Mouse (Mus musculus) stomach, embryonic 14.5 days (tissue): ENCODE results near the gene Zfp553. TPM values are rescaled to one million over a fixed set of nuclear protein-coding genes. Genes with fewer than 3 reads are reported as not detected.

Source experiments
- ATAC-seq: fragments of 200-750 bp; cut with Nextera tagmentation; 2 replicates; pipeline ENCODE4 v1.8.0; 2017; ENCODE audit warnings: low read depth, moderate TSS enrichment; ENCODE audit not compliant: insufficient number of reproducible peaks, insufficient read depth, low FRiP score
- H3K27ac ChIP-seq: fragments of 300-500 bp; sonication (generic); 2 replicates; pipeline ENCODE4 v1.5.1; 2014; ENCODE audit warnings: mild to moderate bottlenecking, low read length, moderate library complexity, mixed read lengths
- H3K27me3 ChIP-seq: fragments of 300-500 bp; sonication (generic); 2 replicates; pipeline ENCODE4 v1.6.1; 2014; ENCODE audit warnings: low read length, control low read depth, mixed read lengths; ENCODE audit not compliant: control insufficient read depth, insufficient read depth
- H3K36me3 ChIP-seq: fragments of 300-500 bp; sonication (generic); 2 replicates; pipeline ENCODE4 v1.6.1; 2014; ENCODE audit warnings: mild to moderate bottlenecking, control low read depth, low read length, moderate library complexity, mixed read lengths; ENCODE audit not compliant: control insufficient read depth, insufficient read depth
- H3K4me1 ChIP-seq: fragments of 300-500 bp; sonication (generic); 2 replicates; pipeline ENCODE4 v1.6.1; 2014; ENCODE audit warnings: low read length, control low read depth, mixed read lengths; ENCODE audit not compliant: control insufficient read depth, insufficient read depth
- H3K4me2 ChIP-seq: fragments of 300-500 bp; sonication (generic); replicated peaks from 2 replicates; pipeline ENCODE4 v1.6.1; 2014; ENCODE audit warnings: low read depth, low read length, control low read depth
- H3K4me3 ChIP-seq: fragments of 300-500 bp; sonication (generic); 2 replicates; pipeline ENCODE4 v1.5.1; 2014; ENCODE audit warnings: low read depth, low read length, control low read depth
- H3K9ac ChIP-seq: fragments of 300-500 bp; sonication (generic); replicated peaks from 2 replicates; pipeline ENCODE4 v1.6.1; 2014; ENCODE audit warnings: low read depth, mild to moderate bottlenecking, control low read depth, low read length, moderate library complexity, mixed read lengths
- H3K9me3 ChIP-seq: fragments of 300-500 bp; sonication (generic); 2 replicates; pipeline ENCODE4 v1.6.1; 2016; ENCODE audit warnings: low read depth, low read length, control low read depth; ENCODE audit not compliant: control insufficient read depth
- WGBS: fragments of 180-500 bp; shearing (Covaris S2); extraction: QIAGEN DNeasy Blood & Tissue Kit; methylation state at CpG from one replicate; pipeline ENCODE4 v1.1.7; 2014; 5-methylcytosine and 5-hydroxymethylcytosine counted together
- polyA plus RNA-seq: library from polyadenylated mRNA; unstranded; fragments of >200 nt; fragmentation: Nextera tagmentation; extraction: Ambion mirVana; gene quantifications from 2 replicates; pipeline ENCODE4 v1.2.1, GENCODE M21; 2014

Gene Zfp553
- polyA plus RNA-seq, 1 experiment from 2014 or later, result 24.4 TPM

- Histone ChIP-seq H3K9ac (no peak overlapping the region), H3K9me3 (no peaks in the 10 kb centered on the region), H3K4me1 (peaks cover 18% of the 10 kb centered on the region), H3K4me3 (no peak overlapping the region), H3K27ac (no peak overlapping the region), H3K36me3 (peaks cover 40% of the 10 kb centered on the region), H3K27me3 (no peaks in the 10 kb centered on the region), H3K4me2 (no peak overlapping the region)
- ATAC-seq, result no peak
- WGBS, result 95% methylated on average over 5 of the region's 5 CpGs
Measured at GRCm38 (mm10) chr7:127192989-127193388, 39.9 kb upstream of the Zfp553 start.

DNA sequence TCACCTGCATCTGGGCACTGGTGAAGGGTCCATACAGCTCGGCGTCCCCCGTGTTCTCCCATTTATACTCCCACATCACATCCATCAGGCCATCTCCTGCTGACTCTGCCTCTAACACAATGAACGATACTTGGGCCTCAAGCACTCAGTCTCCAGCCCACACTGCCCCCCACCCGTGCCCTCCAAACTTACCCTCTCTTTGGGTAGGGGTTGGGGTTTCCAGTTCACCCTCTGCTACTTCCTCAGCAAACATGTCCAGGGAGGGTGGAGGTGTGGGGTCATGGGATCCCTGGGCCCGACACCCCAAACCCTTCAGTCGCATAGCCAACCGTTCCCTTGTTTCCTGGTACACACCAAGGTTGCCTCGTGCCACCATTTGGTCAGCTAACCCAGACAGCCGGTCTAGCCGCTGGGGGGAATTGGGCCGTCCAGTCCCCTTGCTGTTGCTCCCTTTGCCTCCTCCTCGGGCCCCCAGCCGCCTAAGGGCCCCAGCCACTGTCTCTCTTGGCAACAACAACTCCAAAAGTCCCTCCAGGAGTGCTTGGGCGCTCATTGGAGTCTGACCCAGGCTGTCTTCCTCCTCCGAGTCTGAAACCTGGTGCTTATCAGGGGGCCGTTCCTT is 38.7 kb upstream of the Zfp553 start:
- Histone ChIP-seq H3K36me3 (peaks cover 52% of the 10 kb centered on the region), H3K9ac (no peak overlapping the region), H3K9me3 (no peaks in the 10 kb centered on the region), H3K4me1 (peaks cover 18% of the 10 kb centered on the region), H3K4me2 (peak overlapping the region; percentile 45), H3K4me3 (no peak overlapping the region), H3K27me3 (no peaks in the 10 kb centered on the region), H3K27ac (no peak overlapping the region)
- WGBS, result 86% methylated on average over 17 of the region's 17 CpGs
- ATAC-seq, result no peak

- 64% methylated on average over 7 of the region's 7 CpGs for WGBS
- H3K9me3 ChIP-seq, result no peaks in the 10 kb centered on the region
- H3K4me1 ChIP-seq, result peaks cover 18% of the 10 kb centered on the region
- no peak for ATAC-seq
- no peak overlapping the region; the same call in 1 of the 2 replicates for H3K27ac ChIP-seq
- peak overlapping the region; percentile 58; the same call in 1 of the 2 replicates for H3K4me3 ChIP-seq
- H3K4me2 ChIP-seq, result peak overlapping the region; percentile 45
- peaks cover 57% of the 10 kb centered on the region for H3K36me3 ChIP-seq
- H3K27me3 ChIP-seq, result no peaks in the 10 kb centered on the region
- peak overlapping the region; percentile 54; the same call in 1 of the 2 replicates for H3K9ac ChIP-seq
Measured at GRCm38 (mm10) chr7:127194633-127195029, 38.2 kb upstream of the Zfp553 start.

- peak; percentile 96 for ATAC-seq
- no peaks in the 10 kb centered on the region for H3K27me3 ChIP-seq
- H3K27ac ChIP-seq, result peak within 1 kb of the TSS; percentile 87
- peak within 1 kb of the TSS; percentile 58 for H3K4me3 ChIP-seq
- H3K4me2 ChIP-seq, result peak within 1 kb of the TSS; percentile 51
- H3K9me3 ChIP-seq, result no peaks in the 10 kb centered on the region
- H3K9ac ChIP-seq, result peak within 1 kb of the TSS; percentile 54
- peaks cover 18% of the 10 kb centered on the region for H3K4me1 ChIP-seq
- peaks cover 67% of the 10 kb centered on the region for H3K36me3 ChIP-seq
- under 1% methylated on average over 51 of the region's 51 CpGs for WGBS
Measured at GRCm38 (mm10) chr7:127195544-127196295, 37.1 kb upstream of the Zfp553 start, which contains the start of gene Cd2bp2. TSS of gene Cd2bp2 (minus strand) at chr7:127196050.

GRCm38 (mm10) chr7:127196484-127196883 is 36.4 kb upstream of the Zfp553 start:
- peak overlapping the region; percentile 49 for H3K9ac ChIP-seq
- peaks cover 72% of the 10 kb centered on the region for H3K36me3 ChIP-seq
- H3K4me1 ChIP-seq, result peaks cover 18% of the 10 kb centered on the region
- peak overlapping the region; percentile 86 for H3K27ac ChIP-seq
- H3K4me3 ChIP-seq, result peak overlapping the region; percentile 58
- no peak for ATAC-seq
- no peaks in the 10 kb centered on the region for H3K9me3 ChIP-seq
- WGBS, result 51% methylated on average over 11 of the region's 11 CpGs
- H3K4me2 ChIP-seq, result peak overlapping the region; percentile 51
- no peaks in the 10 kb centered on the region for H3K27me3 ChIP-seq

DNA sequence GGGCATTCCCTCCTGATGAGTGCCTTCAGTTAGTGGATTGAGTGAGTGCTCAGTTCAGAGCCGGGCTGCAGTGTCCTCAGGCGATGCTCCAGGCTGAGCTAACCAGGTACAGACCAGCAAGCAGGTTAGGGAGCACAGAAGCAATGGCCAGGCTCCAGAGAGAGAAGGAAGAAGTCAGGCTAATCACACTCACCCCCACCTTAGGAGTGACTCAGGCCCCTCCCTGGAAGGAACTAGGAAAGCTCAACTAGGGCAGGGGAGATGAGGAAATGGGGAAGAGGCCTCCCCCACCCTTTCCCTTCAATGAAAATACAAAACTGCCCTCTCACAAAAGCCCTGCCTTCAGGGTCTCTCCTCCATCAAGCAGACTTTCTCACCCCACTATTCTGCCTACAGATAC is 26.3 kb upstream of the Zfp553 start:
- Histone ChIP-seq H3K4me2 (peak overlapping the region; percentile 96), H3K4me3 (peak overlapping the region; percentile 76), H3K4me1 (peaks cover 12% of the 10 kb centered on the region), H3K9me3 (no peaks in the 10 kb centered on the region), H3K27me3 (no peaks in the 10 kb centered on the region), H3K9ac (peak overlapping the region; percentile 89), H3K27ac (no peak overlapping the region), H3K36me3 (peaks cover 27% of the 10 kb centered on the region)
- ATAC-seq, result no peak
- 52% methylated on average over 2 of the region's 2 CpGs for WGBS

GRCm38 (mm10) chr7:127207374-127208294 is 25.2 kb upstream of the Zfp553 start:
- no peak for ATAC-seq
- H3K36me3 ChIP-seq, result peaks cover 17% of the 10 kb centered on the region
- peaks cover 12% of the 10 kb centered on the region for H3K4me1 ChIP-seq
- peak overlapping the region; percentile 89 for H3K9ac ChIP-seq
- no peaks in the 10 kb centered on the region for H3K9me3 ChIP-seq
- H3K4me3 ChIP-seq, result peak overlapping the region; percentile 76
- no peaks in the 10 kb centered on the region for H3K27me3 ChIP-seq
- WGBS, result under 1% methylated on average over 53 of the region's 53 CpGs
- H3K4me2 ChIP-seq, result peak overlapping the region; percentile 96
- peak overlapping the region; percentile 79; the same call in 1 of the 2 replicates for H3K27ac ChIP-seq

DNA sequence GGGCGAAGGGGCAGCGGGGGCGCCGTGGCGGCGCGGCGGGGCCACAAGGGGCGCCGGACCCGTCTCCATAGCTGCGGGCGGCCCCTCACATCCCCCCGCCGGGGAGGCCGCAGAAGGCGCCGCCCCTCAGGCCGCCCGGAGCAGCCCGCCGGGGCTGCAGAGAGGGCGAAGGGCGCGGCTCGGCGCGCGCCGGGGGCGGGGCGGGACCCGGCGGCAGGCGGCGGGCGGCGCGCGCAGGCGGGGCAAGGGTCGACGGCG is 24.6 kb upstream of the Zfp553 start, which contains the start of gene Tbc1d10b:
Tbc1d10b (minus strand) TSS at position 174 of the 258 bp plus-strand sequence.
- H3K9ac ChIP-seq, result peak within 1 kb of the TSS; percentile 89
- H3K27ac ChIP-seq, result peak within 1 kb of the TSS; percentile 79
- peak; percentile 56 for ATAC-seq
- no peaks in the 10 kb centered on the region for H3K9me3 ChIP-seq
- H3K4me1 ChIP-seq, result peaks cover 12% of the 10 kb centered on the region
- peaks cover 11% of the 10 kb centered on the region for H3K36me3 ChIP-seq
- no peaks in the 10 kb centered on the region for H3K27me3 ChIP-seq
- WGBS, result 1% methylated on average over 27 of the region's 44 CpGs
- H3K4me2 ChIP-seq, result peak within 1 kb of the TSS; percentile 96
- H3K4me3 ChIP-seq, result peak within 1 kb of the TSS; percentile 76
